Mouse (Mus musculus) neural tube, embryonic 12.5 days (tissue): ENCODE results near the gene Sik1. TPM values are rescaled to one million over a fixed set of nuclear protein-coding genes. Genes with fewer than 3 reads are reported as not detected.

Experiments used
- ATAC-seq: fragments of 200-750 bp; cut with Nextera tagmentation; 2 replicates; pipeline ENCODE4 v1.8.0; 2017; ENCODE audit warnings: low read depth, mild to moderate bottlenecking, moderate TSS enrichment, moderate library complexity; ENCODE audit not compliant: low FRiP score
- H3K27ac ChIP-seq: fragments of 300-500 bp; sonication (generic); 2 replicates; pipeline ENCODE4 v1.5.1; 2016
- H3K27me3 ChIP-seq: fragments of 300-500 bp; sonication (generic); replicated peaks from 2 replicates; pipeline ENCODE4 v1.6.1; 2016; ENCODE audit warnings: mild to moderate bottlenecking
- H3K36me3 ChIP-seq: fragments of 300-500 bp; sonication (generic); 2 replicates; pipeline ENCODE4 v1.6.1; 2016; ENCODE audit warnings: mild to moderate bottlenecking
- H3K4me1 ChIP-seq: fragments of 300-500 bp; sonication (generic); 2 replicates; pipeline ENCODE4 v1.6.1; 2016
- H3K4me2 ChIP-seq: fragments of 300-500 bp; sonication (generic); replicated peaks from 2 replicates; pipeline ENCODE4 v1.6.1; 2016; ENCODE audit warnings: mild to moderate bottlenecking
- H3K4me3 ChIP-seq: fragments of 300-500 bp; sonication (generic); 2 replicates; pipeline ENCODE4 v1.5.1; 2016
- H3K9ac ChIP-seq: fragments of 300-500 bp; sonication (generic); 2 replicates; pipeline ENCODE4 v1.6.1; 2016; ENCODE audit warnings: mild to moderate bottlenecking
- H3K9me3 ChIP-seq: fragments of 300-500 bp; sonication (generic); 2 replicates; pipeline ENCODE4 v1.6.1; 2016; ENCODE audit warnings: mild to moderate bottlenecking
- WGBS: fragments of 180-500 bp; shearing (Covaris S2); methylation state at CpG from one replicate; pipeline ENCODE4 v1.1.7; 2016; 5-methylcytosine and 5-hydroxymethylcytosine counted together
- polyA plus RNA-seq: library from polyadenylated mRNA; unstranded; fragments of >200 nt; fragmentation: Nextera tagmentation; extraction: Ambion mirVana; gene quantifications from 2 replicates; pipeline ENCODE4 v1.2.1, GENCODE M21; 2016

The Sik1 gene
- polyA plus RNA-seq, 1 experiment from 2014 or later = 21.6 TPM

DNA sequence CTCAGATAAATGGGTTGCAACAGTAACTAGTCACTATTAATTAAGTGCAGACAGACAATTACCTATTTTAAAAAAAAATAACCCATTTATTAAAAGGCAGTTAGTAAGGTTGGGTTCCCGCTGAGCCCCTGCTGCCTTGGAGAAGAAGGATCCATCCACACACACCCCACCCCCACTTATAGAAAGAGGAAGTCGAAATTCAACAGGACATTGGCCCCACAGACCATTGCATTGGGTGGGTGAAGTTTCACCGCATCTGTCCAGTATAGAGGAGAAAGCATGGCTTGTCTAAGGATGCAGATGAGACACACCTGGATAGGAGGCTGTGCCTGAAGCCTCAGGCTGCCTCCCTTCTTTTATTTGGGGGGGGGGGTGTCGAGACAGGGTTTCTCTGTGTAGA is 50.0 kb downstream of the Sik1 start:
- 76% methylated on average over 4 of the region's 4 CpGs for WGBS
- H3K27ac ChIP-seq = no peak overlapping the region
- H3K9me3 ChIP-seq = no peaks in the 10 kb centered on the region
- no peak for ATAC-seq
- H3K9ac ChIP-seq = no peak overlapping the region
- H3K27me3 ChIP-seq = no peaks in the 10 kb centered on the region
- H3K4me2 ChIP-seq = no peak overlapping the region
- peaks cover 4% of the 10 kb centered on the region for H3K4me1 ChIP-seq
- no peak overlapping the region for H3K4me3 ChIP-seq
- H3K36me3 ChIP-seq = no peaks in the 10 kb centered on the region

DNA sequence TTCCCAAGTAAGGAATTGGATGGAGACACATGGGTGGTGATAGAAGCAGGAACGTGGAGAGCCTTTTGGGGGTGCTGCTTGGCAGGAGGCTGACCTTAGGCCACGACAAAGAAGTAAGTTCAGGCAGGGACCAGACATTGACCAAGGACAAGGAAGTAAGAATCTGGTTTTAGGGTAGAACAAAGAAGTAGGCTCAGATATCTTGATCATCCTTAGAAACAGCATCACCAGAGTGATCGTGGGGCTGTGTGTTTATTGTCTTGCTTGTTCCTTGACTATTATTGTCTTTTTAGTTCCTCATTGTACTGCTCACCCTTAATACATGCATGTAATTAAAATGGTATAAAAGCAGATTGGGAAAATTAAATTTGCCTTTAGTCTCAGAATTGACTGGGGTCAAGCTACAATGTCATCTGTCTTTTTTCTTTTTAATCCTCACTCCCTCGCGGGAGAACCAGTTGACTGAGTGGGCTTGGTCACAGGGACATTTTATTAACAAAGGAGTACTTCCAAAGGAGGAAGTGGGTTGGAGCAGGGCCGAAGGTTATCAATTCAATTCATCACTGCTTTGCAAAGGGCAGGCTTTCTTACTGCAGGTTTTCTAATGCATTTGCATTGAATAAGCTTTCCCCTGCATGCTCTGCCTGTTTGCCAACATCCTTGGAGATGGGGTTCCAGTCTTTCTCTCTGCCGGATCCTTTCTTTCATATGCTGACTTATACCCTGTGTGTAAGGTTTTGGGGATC is 53.2 kb downstream of the Sik1 start:
- H3K36me3 ChIP-seq = no peaks in the 10 kb centered on the region
- no peaks in the 10 kb centered on the region for H3K27me3 ChIP-seq
- no peak overlapping the region for H3K4me2 ChIP-seq
- no peaks in the 10 kb centered on the region for H3K9me3 ChIP-seq
- H3K9ac ChIP-seq = no peak overlapping the region
- no peak overlapping the region for H3K27ac ChIP-seq
- H3K4me1 ChIP-seq = no peaks in the 10 kb centered on the region; the same call in 1 of the 2 replicates
- WGBS = 75% methylated on average over 7 of the region's 7 CpGs
- no peak for ATAC-seq
- H3K4me3 ChIP-seq = no peak overlapping the region

- Histone ChIP-seq H3K9ac (no peak overlapping the region), H3K27ac (no peak overlapping the region), H3K36me3 (no peaks in the 10 kb centered on the region), H3K4me3 (no peak overlapping the region), H3K4me1 (no peaks in the 10 kb centered on the region), H3K9me3 (no peaks in the 10 kb centered on the region), H3K27me3 (no peaks in the 10 kb centered on the region), H3K4me2 (no peak overlapping the region)
- ATAC-seq = no peak
- WGBS = 94% methylated on average over 7 of the region's 7 CpGs
Observed at GRCm38 (mm10) chr17:31800852-31801363, 54.7 kb downstream of the Sik1 start.

DNA sequence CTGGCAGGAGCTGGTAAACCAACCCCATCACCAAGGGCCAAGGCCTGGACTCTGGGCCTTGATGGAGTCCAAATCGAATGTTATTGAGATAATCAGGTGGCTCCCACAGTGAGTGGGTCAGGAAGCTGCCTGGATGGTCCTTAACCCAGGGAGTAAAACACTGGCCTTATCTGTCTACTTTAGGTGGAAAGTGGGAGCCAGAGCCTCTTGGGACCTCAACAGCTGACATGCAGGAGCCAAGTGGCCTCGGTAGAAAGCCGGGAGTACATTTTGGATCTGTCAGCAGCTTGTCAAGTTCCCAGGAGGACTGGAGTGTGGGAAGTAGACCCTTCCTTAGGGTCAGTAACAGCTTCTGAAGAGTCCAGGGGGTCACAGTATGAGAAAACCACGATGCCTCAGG is 59.7 kb downstream of the Sik1 start:
- 88% methylated on average over 4 of the region's 4 CpGs for WGBS
- Histone ChIP-seq H3K36me3 (no peaks in the 10 kb centered on the region), H3K9me3 (no peaks in the 10 kb centered on the region), H3K4me2 (no peak overlapping the region), H3K27ac (no peak overlapping the region), H3K9ac (no peak overlapping the region), H3K4me1 (peaks cover 18% of the 10 kb centered on the region), H3K4me3 (no peak overlapping the region), H3K27me3 (no peaks in the 10 kb centered on the region)
- no peak for ATAC-seq

Other genes starting within 250 kb of the Sik1 start
- gene Cbs, start 218.6 kb downstream of the Sik1 start, polyA plus RNA-seq = 2.9 and 3.3 TPM in 2 replicates
- gene U2af1, start 196.9 kb downstream of the Sik1 start, polyA plus RNA-seq = 305 and 307 TPM in 2 replicates
- not detected in 2 replicates for gene Cryaa, start 178.0 kb downstream of the Sik1 start, polyA plus RNA-seq
- 43.7 and 52.2 TPM in 2 replicates for gene Rrp1b, start 180.3 kb upstream of the Sik1 start, polyA plus RNA-seq
- gene Hsf2bp, start 180.5 kb upstream of the Sik1 start, polyA plus RNA-seq = 0.28 and 0.47 TPM in 2 replicates